Mouse (Mus musculus) Patski (cell line): ENCODE measurements around the gene Ascl1. TPM values are rescaled to one million over a fixed set of nuclear protein-coding genes. Genes with fewer than 3 reads are reported as not detected.

Experiments
- ATAC-seq: fragments of 100-300 bp; one replicate; pipeline ENCODE4 v1.8.0; 2021
- CTCF ChIA-PET: fragments of 350-600 bp; sonication (Branson Sonifier 250); formaldehyde crosslinking; loops from one replicate; lab custom pipeline; 2022; ENCODE audit warnings: inconsistent platforms; lab: Charles Lee
- POLR2A ChIA-PET: fragments of 350-600 bp; sonication (Branson Sonifier 250); formaldehyde crosslinking; loops from one replicate; lab custom pipeline; 2022; ENCODE audit warnings: antibody characterized with exemption, inconsistent platforms; lab: Charles Lee
- DNase-seq: peaks from one replicate; pipeline ENCODE4 v3.0.0-alpha.2; 2011; ENCODE audit warnings: low read depth, low spot score
- H3K27me3 ChIP-seq: fragments of 371-371 bp; one replicate; pipeline ENCODE4 v1.5.1; 2021
- CTCF ChIP-seq: fragments of 100-300 bp; IDR thresholded peaks from one replicate; pipeline ENCODE4 v1.5.1; 2021
- in situ Hi-C: fragments of 300-500 bp; cut with MboI; formaldehyde crosslinking; loops from 3 replicates; pipeline ENCODE4 v1.11.1; 2018; ENCODE audit warnings: low pct_unique_long_range_greater_than_20kb, mixed read lengths
- polyA plus RNA-seq: library from polyadenylated mRNA; unstranded; gene quantifications from one replicate; pipeline ENCODE4 v1.2.3, GENCODE M21; 2021

Ascl1 gene
- not detected for polyA plus RNA-seq

DNA sequence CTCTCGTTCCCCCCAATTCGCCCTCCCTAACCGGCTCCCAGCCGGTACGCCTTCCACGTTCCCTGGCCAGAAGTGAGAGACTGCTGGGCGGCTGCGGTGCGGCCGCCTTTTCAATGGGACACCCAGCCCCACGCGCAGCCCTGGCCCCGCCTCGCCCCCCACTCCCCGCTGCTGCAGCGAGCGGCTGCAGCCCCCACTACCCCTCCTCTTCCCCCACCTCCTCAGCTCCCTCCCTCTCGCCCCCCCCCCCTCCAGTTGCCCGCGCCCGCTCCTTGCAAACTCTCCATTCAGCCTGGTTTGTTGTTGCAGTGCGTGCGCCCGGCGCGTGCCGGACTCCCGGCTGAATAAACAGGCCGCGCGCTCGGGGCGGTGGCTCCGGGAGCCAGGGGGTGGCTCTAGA is at the start of gene Ascl1:
Gene Ascl1, minus strand, starts transcription at position 85 of the 400 bp plus-strand sequence.
- H3K27me3 ChIP-seq = peaks cover 36% of the 10 kb centered on the region
- DNase-seq (no peak), ATAC-seq (no peak)
- in situ Hi-C loops = no loop called here
- TF ChIP-seq CTCF = no peak
- POLR2A ChIA-PET = no interaction called here
- CTCF ChIA-PET = no interaction called here

DNA sequence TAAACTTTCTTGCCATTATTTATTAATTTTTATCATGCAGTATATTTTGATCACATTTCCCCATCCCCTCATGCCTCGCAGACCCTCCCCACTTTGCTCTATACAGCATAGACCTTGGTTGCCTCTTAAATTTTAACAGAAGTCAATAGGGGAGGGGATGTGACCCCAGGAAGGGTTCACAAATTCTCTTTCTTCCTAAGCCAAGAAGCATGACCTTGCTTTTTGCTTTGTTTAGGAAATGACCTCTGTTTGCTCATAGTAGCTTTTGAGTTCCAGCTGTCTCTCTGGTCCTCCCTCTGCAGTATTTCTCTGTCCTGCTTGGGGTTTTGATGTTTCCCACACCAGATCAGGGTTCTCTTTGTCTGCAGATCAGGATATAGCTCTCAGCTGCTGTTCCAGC is 40.7 kb upstream of the Ascl1 start:
- in situ Hi-C loops = no loop called here
- ATAC-seq (no peak), DNase-seq (no peak)
- ChIA-PET POLR2A (no interaction called here), CTCF (interaction anchor here (2.2 kb wide), 2 partner anchors 11 to 17 kb away, joined by 4 read pairs; no protein-coding TSS in a partner anchor)
- peaks cover 4% of the 10 kb centered on the region for H3K27me3 ChIP-seq
- no peak for TF ChIP-seq CTCF

DNA sequence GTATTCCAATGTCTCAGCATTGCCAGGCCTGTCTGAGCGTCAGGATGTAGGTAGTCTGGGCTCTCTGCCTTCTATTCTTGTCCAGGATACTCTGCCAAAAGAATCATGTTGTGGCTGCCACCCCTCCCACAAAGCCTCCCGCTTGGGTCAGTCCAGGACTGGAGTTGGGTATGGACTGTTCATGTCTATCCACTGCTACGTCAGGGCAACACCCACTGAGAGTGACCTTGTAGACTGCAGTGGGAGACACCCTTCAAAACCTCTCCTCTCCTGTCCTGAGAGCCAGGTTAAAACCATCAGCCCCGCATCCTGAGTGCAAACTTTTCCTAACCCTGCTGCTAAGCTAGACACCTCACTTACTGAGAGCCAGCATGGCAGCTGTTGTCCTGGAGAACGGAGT is 28.2 kb upstream of the Ascl1 start, which contains the start of gene Pah:
Gene Pah, plus strand, starts transcription at position 150 of the 400 bp plus-strand sequence.
- peaks cover 32% of the 10 kb centered on the region for H3K27me3 ChIP-seq
- POLR2A ChIA-PET = no interaction called here
- CTCF ChIA-PET = no interaction called here
- no peak for ATAC-seq
- TF ChIP-seq CTCF = no peak
- DNase-seq = no peak
- in situ Hi-C loops = no loop called here

DNA sequence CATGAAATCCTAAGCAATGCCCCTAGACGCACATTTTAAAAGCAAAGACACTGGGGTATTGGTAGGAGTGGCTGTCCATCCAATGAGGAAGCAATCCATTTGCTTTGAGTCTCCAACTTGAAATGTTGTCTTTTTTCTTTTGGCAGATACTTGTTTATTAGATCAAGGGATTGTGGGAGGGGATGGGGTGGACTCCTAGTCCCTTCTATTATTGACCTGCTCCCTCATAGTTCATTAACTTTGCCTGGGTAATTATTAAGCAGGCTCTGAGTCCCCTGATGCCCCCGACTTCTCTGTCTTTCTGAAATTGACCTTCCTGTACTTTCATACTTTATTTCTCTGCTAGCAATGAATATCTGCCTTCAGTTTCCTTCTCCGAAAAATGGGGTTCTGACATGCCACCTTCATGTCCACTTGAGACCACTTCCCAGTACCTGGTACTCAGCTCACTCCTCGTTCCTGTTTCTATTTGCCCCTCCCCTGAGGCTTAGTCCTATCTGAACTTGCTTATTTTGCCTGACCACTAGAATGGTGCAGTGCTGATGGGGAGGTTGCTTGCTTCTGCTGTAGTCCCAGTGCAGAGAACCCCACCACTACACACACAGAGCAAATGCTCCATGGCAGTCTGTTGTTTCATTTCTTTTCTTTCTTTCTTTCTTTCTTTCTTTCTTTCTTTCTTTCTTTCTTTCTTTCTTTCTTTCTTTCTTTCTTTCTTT is 27.1 kb upstream of the Ascl1 start:
- ChIA-PET POLR2A (no interaction called here), CTCF (no interaction called here)
- in situ Hi-C loops = no loop called here
- H3K27me3 ChIP-seq = peaks cover 32% of the 10 kb centered on the region
- TF ChIP-seq CTCF = no peak
- ATAC-seq (no peak), DNase-seq (no peak)

DNA sequence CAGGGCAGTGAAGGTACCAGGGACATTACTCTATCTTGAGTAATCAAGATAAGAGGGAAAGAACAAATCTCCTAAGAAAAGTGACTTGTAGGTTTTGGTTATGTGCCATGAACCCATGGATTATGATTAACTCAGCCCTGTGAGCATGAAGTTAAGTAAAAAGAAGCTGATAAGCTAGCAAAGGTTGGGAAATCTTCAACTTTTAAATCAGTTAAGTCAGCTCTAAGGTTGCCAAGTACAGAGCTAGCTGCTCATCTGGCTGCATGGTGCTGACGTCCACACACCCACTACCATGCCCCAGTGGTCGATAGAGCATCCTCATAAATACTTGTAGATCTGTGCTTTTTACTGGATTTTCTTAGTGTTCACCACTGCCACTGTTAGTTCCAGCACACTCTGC is 25.1 kb upstream of the Ascl1 start:
- ChIA-PET POLR2A (no interaction called here), CTCF (no interaction called here)
- in situ Hi-C loops = no loop called here
- H3K27me3 ChIP-seq = peaks cover 28% of the 10 kb centered on the region
- ATAC-seq (no peak), DNase-seq (no peak)
- TF ChIP-seq CTCF = no peak

DNA sequence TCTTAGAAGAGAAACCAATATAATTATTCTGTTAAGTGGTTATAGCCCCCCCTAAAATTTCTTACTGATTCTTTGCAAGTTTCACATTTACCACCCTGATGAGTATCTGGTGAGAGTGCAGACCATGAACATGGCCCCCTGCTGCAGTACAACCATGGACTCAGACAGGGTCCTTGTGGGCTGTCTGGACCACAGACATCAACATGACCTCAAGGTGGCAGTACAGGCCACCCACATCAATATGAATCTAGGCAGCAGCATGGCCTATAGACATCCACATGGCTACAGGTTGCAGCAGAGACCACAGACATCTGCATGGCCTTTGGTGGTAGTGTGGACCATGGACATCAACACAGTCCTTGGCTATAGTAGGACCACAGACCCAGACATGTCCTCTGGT is 19.6 kb upstream of the Ascl1 start:
- in situ Hi-C loops = no loop called here
- no peak for TF ChIP-seq CTCF
- POLR2A ChIA-PET = no interaction called here
- peaks cover 5% of the 10 kb centered on the region for H3K27me3 ChIP-seq
- DNase-seq (no peak), ATAC-seq (no peak)
- CTCF ChIA-PET = no interaction called here

DNA sequence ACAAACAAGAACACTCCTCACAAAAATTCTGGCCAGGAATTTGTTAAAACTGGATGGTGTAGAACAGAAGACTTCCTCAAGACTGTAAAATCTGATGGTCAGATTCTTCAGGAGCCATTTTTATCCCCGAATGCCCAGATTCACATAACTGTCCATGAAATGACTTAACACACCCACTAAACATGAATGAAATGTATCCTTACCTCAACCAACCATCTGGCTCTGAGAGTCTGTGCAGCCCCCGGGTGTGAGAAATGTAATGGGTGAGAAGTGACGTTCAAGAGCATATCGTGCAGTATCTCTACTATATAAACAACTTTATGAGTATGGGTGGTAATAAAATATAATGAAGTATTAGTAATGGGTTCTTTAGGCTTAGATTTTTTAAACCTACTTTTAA is 15.1 kb upstream of the Ascl1 start:
- DNase-seq = no peak
- H3K27me3 ChIP-seq = no peaks in the 10 kb centered on the region
- ChIA-PET POLR2A (no interaction called here), CTCF (no interaction called here)
- no peak for ATAC-seq
- TF ChIP-seq CTCF = no peak
- in situ Hi-C loops = loop anchor here (5.0 kb wide), 1 partner anchor 481 kb away; no protein-coding TSS in a partner anchor

DNA sequence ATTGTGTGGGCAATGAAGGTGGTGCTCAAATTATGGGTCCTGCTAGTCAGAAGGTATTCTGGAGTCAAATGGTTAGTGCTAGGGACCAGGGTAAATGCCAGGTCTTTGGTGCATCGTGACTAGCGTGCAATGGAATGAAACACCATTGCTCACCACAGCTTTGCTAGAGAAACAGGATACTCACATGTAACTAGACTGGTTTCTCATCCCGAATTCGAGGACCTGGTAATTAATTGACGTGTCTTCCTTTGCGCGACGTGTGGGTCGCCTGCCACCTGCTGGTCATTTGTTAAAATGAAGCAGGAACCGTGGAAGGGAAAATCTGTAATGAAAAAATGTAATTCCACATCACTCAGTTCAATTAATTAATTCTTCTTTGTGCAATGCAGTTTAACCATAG is 10.5 kb upstream of the Ascl1 start:
- ATAC-seq = no peak
- DNase-seq = no peak
- peak; percentile 86 for TF ChIP-seq CTCF
- peaks cover 13% of the 10 kb centered on the region for H3K27me3 ChIP-seq
- ChIA-PET POLR2A (no interaction called here), CTCF (interaction anchor here (1.0 to 1.1 kb wide), 2 partner anchors 10 to 23 kb away, joined by 3 read pairs; no protein-coding TSS in a partner anchor)
- in situ Hi-C loops = no loop called here

DNA sequence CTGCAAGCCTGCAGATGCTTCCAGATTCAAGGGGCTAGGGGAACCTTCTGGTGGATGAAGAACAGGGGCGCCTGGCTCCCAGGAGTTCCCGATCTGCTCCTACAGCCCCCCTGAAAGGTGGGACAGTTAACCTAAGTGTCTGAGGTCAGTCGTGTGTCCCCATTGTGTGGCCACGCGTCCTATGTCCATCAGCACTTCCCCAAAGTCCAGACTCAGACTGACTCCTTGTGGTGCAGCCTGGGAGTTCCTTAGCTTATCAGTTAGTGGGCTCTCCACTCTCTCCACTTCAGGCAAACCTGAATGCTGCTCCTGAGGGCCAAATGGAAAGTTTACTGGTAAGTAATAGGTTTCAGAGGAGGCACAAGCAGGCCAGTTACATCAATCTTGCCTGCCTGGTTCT is 8.8 kb upstream of the Ascl1 start:
- TF ChIP-seq CTCF = no peak
- DNase-seq = no peak
- ATAC-seq = no peak
- ChIA-PET CTCF (interaction anchor here (1.3 kb wide), 1 partner anchor 477 kb away, joined by 6 read pairs; no protein-coding TSS in a partner anchor), POLR2A (no interaction called here)
- in situ Hi-C loops = no loop called here
- H3K27me3 ChIP-seq = peaks cover 13% of the 10 kb centered on the region

DNA sequence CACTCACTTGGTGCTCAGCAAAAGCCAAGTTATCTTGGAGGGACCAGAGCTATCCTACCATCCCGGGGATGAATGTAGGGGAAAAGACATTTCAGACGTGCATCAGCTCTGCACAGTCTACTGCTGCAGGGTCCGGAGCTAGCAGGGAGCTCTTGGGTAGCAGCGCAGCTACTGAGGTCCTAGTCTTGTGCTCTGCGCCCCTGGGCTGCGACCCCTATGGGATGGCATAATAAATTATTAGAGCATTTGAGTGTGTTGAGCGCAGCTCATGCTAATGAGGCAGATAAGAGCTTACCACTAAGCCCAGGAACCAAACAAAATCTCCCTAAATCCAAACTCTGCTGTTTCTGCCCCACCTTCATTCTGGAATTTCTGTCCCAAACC is 8.2 kb upstream of the Ascl1 start:
- ChIA-PET CTCF (interaction anchor here (1.3 kb wide), 1 partner anchor 477 kb away, joined by 6 read pairs; no protein-coding TSS in a partner anchor), POLR2A (no interaction called here)
- DNase-seq (no peak), ATAC-seq (no peak)
- in situ Hi-C loops = no loop called here
- peaks cover 13% of the 10 kb centered on the region for H3K27me3 ChIP-seq
- TF ChIP-seq CTCF = no peak

DNA sequence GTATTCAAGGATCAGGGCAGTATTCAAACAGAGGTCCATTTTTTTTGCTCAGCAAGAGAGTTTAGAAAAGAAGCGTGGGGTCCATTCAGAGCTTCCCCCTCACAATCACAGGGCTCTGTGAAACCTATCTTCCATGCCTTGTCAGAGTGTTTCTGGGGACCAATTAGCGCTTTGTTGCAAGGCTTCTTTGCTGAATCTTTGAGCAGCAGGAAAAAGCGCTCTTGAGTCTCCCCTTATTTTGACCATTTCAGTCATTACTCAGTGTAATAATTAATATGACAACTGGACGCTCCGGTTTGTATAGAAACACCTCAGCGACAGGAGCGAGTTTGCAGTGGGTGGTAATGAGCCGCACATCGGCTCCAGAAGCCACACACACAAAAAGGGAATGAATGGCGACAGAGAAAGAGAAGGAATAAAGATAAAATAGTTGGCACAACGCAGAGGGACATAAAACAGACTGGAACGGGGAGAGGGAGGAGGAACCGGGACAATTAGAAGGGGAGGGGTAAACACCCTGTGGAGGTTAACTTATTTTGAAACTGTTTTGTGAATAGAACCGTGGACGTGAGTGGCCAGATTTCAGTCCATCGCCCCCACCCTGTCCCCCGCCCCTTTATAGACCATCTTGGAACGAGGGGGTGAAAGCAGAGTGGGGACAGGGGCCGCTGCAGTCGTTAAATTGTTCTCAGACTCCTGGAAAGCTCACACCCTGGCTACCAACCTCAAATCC is 7.6 kb upstream of the Ascl1 start:
- POLR2A ChIA-PET = no interaction called here
- peaks cover 13% of the 10 kb centered on the region for H3K27me3 ChIP-seq
- CTCF ChIA-PET = no interaction called here
- in situ Hi-C loops = no loop called here
- TF ChIP-seq CTCF = no peak
- ATAC-seq (no peak), DNase-seq (no peak)
